Mouse (Mus musculus): ENCODE measurements around the gene Ssh1. TPM values are rescaled to one million over a fixed set of nuclear protein-coding genes. Genes with fewer than 3 reads are reported as not detected.
A peak's percentile ranks its signal among the peaks of the same experiment; 100 is the strongest.

Ssh1 gene
- total and polyA plus RNA-seq, 2 experiments from 2014 or later = 12.4 to 14.0 TPM

GRCm38 (mm10) chr5:113907786-113908567 lies 85.7 kb downstream of the Ssh1 start:
- no peak; the same call in 1 of the 2 replicates for TF ChIP-seq CTCF (IDR thresholded peaks at IDR 0.05)
- Histone ChIP-seq H3K4me1 (ENCODE audit: insufficient read depth, low read length) (peaks cover 7% of the 10 kb centered on the region), H3K9me3 (ENCODE audit: low read length) (no peaks in the 10 kb centered on the region), H3K4me2 (ENCODE audit: low read depth, low read length, poor library complexity, severe bottlenecking) (peak overlapping the region; percentile 77), H3K27me3 (ENCODE audit: insufficient read depth, low read length) (no peaks in the 10 kb centered on the region), H3K9ac (replicated peaks; ENCODE audit: low read length, poor library complexity, severe bottlenecking) (peak overlapping the region; percentile 95), H3K36me3 (ENCODE audit: insufficient read depth, low read length) (no peaks in the 10 kb centered on the region), H3K27ac (ENCODE audit: low read depth, low read length) (peak overlapping the region; percentile 93), H3K4me3 (ENCODE audit: low read depth, low read length) (peak overlapping the region; percentile 93)
- WGBS = under 1% methylated on average over 57 of the region's 69 CpGs
- peak; percentile 64 for ATAC-seq (ENCODE audit: low FRiP score)
- DNase-seq (ENCODE audit: low spot score) = peak; percentile 50

- H3K27me3 ChIP-seq (ENCODE audit: insufficient read depth, low read length) = no peaks in the 10 kb centered on the region
- H3K4me1 ChIP-seq (ENCODE audit: insufficient read depth, low read length) = peaks cover 7% of the 10 kb centered on the region
- H3K36me3 ChIP-seq (ENCODE audit: insufficient read depth, low read length) = 0 out of 2 replicates have a peak, but pooled peaks cover under 1% of the 10 kb centered on the region
- DNase-seq (ENCODE audit: low spot score) (peak; percentile 35), ATAC-seq (ENCODE audit: low FRiP score) (no peak)
- no peaks in the 10 kb centered on the region for H3K9me3 ChIP-seq (ENCODE audit: low read length)
- H3K27ac ChIP-seq (ENCODE audit: low read depth, low read length) = peak overlapping the region; percentile 93
- peak overlapping the region; percentile 95 for H3K9ac ChIP-seq (replicated peaks; ENCODE audit: low read length, poor library complexity, severe bottlenecking)
- H3K4me2 ChIP-seq (ENCODE audit: low read depth, low read length, poor library complexity, severe bottlenecking) = peak overlapping the region; percentile 77
- no peak for TF ChIP-seq CTCF (IDR thresholded peaks at IDR 0.05)
- WGBS = 15% methylated on average over 17 of the region's 17 CpGs
- H3K4me3 ChIP-seq (ENCODE audit: low read depth, low read length) = peak overlapping the region; percentile 93
These were observed 86.5 kb downstream of the Ssh1 start for GRCm38 (mm10) chr5:113906958-113907735.

GRCm38 (mm10) chr5:113904987-113905386 lies 88.7 kb downstream of the Ssh1 start:
- Histone ChIP-seq H3K36me3 (ENCODE audit: insufficient read depth, low read length) (0 out of 2 replicates have a peak, but pooled peaks cover 4% of the 10 kb centered on the region), H3K9me3 (ENCODE audit: low read length) (no peaks in the 10 kb centered on the region), H3K4me3 (ENCODE audit: low read depth, low read length) (no peak overlapping the region), H3K9ac (replicated peaks; ENCODE audit: low read length, poor library complexity, severe bottlenecking) (no peak overlapping the region), H3K4me1 (ENCODE audit: insufficient read depth, low read length) (peaks cover 7% of the 10 kb centered on the region), H3K27me3 (ENCODE audit: insufficient read depth, low read length) (no peaks in the 10 kb centered on the region), H3K27ac (ENCODE audit: low read depth, low read length) (no peak overlapping the region), H3K4me2 (ENCODE audit: low read depth, low read length, poor library complexity, severe bottlenecking) (peak overlapping the region; percentile 77)
- TF ChIP-seq CTCF (IDR thresholded peaks at IDR 0.05) = no peak
- 37% methylated on average over 4 of the region's 4 CpGs for WGBS
- DNase-seq (ENCODE audit: low spot score) = no peak
- ATAC-seq (ENCODE audit: low FRiP score) = no peak

DNA sequence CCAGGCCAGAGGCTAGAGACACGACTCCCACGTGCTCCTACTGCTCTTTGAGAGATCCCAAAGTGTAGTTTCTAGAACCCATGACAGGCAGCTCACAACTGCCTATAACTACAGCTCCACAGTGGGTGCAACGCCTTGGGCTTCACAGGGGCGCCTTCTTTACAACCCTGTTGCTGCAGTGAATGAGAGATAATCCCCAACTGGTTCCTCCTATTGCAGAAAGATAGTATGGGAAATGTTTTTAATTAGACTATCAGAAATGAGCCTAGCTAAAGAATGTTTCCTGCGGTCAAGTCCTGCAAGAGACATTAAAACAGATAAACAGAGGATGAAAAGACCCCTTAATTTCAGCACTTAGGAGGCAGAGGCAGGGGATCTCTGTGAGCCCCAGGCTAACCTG lies 90.7 kb downstream of the Ssh1 start:
- Histone ChIP-seq H3K27me3 (ENCODE audit: insufficient read depth, low read length) (no peaks in the 10 kb centered on the region), H3K27ac (ENCODE audit: low read depth, low read length) (no peak overlapping the region), H3K4me1 (ENCODE audit: insufficient read depth, low read length) (peaks cover 7% of the 10 kb centered on the region), H3K9ac (replicated peaks; ENCODE audit: low read length, poor library complexity, severe bottlenecking) (no peak overlapping the region), H3K4me2 (ENCODE audit: low read depth, low read length, poor library complexity, severe bottlenecking) (no peak overlapping the region), H3K36me3 (ENCODE audit: insufficient read depth, low read length) (0 out of 2 replicates have a peak, but pooled peaks cover 4% of the 10 kb centered on the region), H3K9me3 (ENCODE audit: low read length) (no peaks in the 10 kb centered on the region), H3K4me3 (ENCODE audit: low read depth, low read length) (no peak overlapping the region)
- DNase-seq (ENCODE audit: low spot score) (no peak), ATAC-seq (ENCODE audit: low FRiP score) (no peak)
- 75% methylated on average over 5 of the region's 5 CpGs for WGBS
- TF ChIP-seq CTCF (IDR thresholded peaks at IDR 0.05) = no peak

GRCm38 (mm10) chr5:113902017-113902416 lies 91.7 kb downstream of the Ssh1 start:
- 69% methylated on average over 6 of the region's 6 CpGs for WGBS
- H3K4me2 ChIP-seq (ENCODE audit: low read depth, low read length, poor library complexity, severe bottlenecking) = no peak overlapping the region
- H3K9me3 ChIP-seq (ENCODE audit: low read length) = no peaks in the 10 kb centered on the region
- ATAC-seq (ENCODE audit: low FRiP score) (no peak), DNase-seq (ENCODE audit: low spot score) (no peak)
- no peak for TF ChIP-seq CTCF (IDR thresholded peaks at IDR 0.05)
- no peaks in the 10 kb centered on the region for H3K27me3 ChIP-seq (ENCODE audit: insufficient read depth, low read length)
- H3K4me3 ChIP-seq (ENCODE audit: low read depth, low read length) = no peak overlapping the region
- no peak overlapping the region for H3K9ac ChIP-seq (replicated peaks; ENCODE audit: low read length, poor library complexity, severe bottlenecking)
- 0 out of 2 replicates have a peak, but pooled peaks cover 4% of the 10 kb centered on the region for H3K36me3 ChIP-seq (ENCODE audit: insufficient read depth, low read length)
- H3K27ac ChIP-seq (ENCODE audit: low read depth, low read length) = no peak overlapping the region
- peaks cover 7% of the 10 kb centered on the region for H3K4me1 ChIP-seq (ENCODE audit: insufficient read depth, low read length)

All from midbrain, postnatal 0 days (tissue).